Mouse (Mus musculus): ENCODE data around the gene Raver1.
A peak's percentile ranks its signal among the peaks of the same experiment; 100 is the strongest.

Raver1 gene

DNA sequence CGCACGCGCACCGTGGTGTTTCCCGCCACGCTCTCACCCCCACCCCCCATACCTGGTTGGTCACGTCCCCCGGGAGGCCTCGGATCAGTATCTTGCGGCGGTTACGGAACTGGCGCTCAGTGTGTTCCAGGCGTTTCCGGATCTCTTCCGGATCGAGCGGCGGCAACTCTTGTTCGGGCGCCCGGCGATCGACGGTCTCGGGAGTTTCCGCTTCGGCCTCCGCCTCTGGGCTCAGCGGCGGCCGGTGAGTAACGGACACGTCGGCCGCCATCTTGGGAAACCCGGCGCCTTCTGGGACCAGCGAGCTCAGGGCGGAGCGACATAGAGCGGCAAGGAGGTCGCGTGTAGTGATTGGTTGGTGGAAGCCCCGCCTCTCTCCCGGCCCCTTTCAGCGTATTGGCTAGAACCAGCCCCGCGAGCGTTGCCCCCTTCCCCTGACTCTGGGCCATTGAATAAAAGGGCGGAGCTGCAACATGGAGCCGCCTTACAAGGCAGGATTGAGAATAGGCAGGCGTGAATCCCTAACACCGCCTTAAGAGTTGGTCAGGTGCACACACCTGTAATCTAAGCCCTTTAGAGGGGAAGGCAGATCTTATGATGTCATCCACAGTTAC, at the start of gene Raver1, which contains the start of gene Gm38431:
Gene Raver1 (minus strand): TSS at position 302 of the 614 bp plus-strand sequence.
Gene Gm38431 (minus strand): TSS at position 291 of the 614 bp plus-strand sequence.
- DNase-seq (ENCODE audit: low spot score): peak; percentile 97

DNA sequence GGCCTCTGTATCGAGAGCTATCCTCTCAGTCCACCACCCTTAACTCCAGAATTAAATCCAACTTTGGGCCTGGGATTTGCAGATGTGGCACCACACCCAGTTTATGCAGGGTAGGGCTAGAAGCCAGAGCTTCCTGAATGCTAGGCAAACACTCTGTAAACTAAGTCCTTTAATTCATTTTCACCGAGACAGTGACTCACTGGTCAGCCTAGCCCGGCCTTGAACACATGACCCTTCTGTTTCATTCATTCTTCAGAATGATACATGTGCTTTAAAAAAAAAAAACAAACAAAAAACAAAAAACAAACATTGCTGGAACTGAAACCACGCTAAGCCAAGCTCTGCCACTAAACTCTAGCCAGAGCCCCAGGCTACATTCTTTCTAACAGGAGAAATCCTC, 46.6 kb upstream of the Raver1 start:
- DNase-seq (ENCODE audit: low spot score): no peak

DNA sequence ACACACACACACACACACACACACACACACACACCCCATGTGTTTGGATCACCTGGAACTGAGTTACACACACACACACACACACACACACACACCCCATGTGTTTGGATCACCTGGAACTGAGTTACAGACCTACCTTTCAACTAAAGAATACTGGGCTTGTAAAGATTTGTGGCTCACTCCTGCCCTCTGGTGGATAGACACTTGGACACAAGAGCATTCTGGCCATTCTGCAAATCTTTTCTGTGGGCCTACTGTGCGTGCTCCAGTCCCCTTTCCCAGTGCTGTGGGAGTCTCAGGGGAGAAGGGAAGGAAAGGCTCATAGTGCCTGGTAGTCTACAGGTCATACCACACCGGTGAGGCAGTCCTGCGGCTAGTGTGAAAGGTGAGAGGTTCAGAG, 45.4 kb upstream of the Raver1 start:
- no peak for DNase-seq (ENCODE audit: low spot score)

GRCm38 (mm10) chr9:21136401-21136800, 44.6 kb upstream of the Raver1 start:
- no peak for DNase-seq (ENCODE audit: low spot score)

- no peak for DNase-seq (ENCODE audit: low spot score)
Observed at GRCm38 (mm10) chr9:21135941-21136381, 44.2 kb upstream of the Raver1 start.

DNA sequence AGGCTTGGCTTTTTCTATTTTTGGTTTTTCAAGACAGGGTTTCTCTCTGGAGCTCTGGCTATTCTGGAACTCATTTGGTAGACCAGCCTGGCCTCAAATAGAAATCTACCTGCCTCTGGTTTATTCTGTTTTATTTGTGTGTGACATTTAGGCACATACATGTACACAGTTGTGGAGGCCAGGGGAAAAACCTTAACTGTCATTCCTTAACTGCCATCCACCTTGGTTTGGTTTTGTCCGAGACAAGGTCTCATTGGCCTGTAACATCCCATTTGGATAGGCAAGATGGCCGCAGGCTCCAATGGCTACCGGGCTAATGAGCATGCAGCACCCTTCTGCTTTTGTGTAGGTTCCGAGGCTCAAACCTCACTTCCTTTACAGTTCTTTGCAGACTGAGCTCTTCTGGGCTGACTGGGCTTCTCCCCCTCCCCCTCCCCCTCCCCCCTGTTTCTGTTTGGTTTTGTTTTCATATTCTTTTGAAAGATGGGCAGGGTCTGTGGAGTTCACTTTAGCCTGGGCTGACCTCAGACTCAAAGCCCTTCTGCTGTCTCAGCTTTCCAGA, 43.6 kb upstream of the Raver1 start:
- DNase-seq (ENCODE audit: low spot score): no peak

- DNase-seq (ENCODE audit: low spot score): no peak
Observed at GRCm38 (mm10) chr9:21134595-21135328, 43.0 kb upstream of the Raver1 start.

DNA sequence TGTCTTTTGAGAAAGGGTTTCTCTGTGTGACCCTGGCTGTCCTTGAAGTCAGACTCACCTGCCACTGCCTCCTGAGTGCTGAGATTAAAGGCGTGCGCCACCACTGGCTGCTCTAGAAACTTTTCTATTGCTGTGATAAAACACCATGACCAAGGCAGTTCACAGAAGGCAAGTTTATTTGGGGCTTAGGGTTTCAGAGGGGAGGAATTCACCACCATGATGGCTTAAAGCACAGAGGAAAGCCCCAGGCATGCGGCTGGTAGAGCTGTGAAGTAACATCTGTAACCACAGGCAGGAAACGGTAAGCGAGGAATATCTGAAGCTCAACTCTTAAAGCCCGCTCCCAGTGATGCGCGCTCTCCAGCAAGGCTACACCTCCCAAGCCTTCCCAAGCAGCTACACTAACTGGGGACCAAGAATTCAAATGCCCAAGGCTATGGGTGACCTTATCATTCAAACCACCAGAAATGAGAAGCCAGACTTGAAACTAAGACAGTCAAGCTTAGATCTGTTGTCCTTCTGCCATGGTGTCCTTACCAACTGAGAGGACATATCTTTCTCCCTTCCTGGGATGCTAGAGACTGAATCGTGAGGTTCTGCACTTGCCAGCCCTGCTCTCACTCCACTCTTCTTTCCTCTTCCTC, 41.4 kb upstream of the Raver1 start:
- DNase-seq (ENCODE audit: low spot score): no peak

GRCm38 (mm10) chr9:21132102-21132775, 40.4 kb upstream of the Raver1 start:
- no peak for DNase-seq (ENCODE audit: low spot score)

DNA sequence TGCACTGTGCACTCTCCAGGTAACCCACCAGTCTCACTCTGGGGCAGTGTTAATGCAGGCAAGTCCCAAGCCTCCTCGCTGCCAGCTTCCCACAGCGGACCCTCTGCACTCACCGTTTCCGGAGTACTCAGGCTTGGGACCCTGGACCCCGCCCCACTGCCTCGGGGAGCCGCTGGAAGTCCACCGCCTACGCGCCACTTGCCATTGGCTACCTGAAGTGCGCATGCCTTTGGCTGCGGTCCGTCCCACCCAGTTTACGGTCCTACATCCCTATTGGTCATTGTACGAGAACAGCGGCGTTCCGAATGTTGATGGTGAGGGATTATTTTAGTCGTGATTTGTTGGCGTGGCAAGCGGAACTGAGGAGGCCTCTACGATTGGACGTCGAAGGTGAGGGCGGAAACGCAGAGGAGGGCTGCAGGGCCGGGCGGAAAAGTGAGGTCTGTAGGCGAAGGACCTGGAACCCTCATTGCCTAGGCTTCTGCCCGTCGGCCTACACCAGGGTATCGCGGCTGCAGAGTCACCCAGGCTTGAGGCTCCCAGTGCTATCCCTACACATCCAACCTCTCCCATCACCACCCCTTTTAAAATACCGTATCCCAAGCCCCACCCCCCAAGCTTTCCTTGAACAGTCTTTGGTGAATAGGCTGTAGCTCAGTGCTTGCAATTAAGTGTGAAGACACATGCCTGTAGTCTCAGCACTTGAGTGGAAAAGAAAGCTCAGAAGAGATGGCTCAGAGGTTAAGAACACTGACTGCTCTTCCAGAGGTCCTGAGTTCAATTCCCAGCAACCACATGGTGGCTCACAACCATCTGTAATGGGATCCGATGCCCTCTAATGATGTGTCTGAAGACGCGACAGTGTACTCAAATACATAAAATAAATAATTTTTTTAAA, 39.5 kb upstream of the Raver1 start, which contains the start of gene Tyk2:
Gene Tyk2 (minus strand): TSS at position 185 of the 898 bp plus-strand sequence.
- DNase-seq (ENCODE audit: low spot score): peak; percentile 94

GRCm38 (mm10) chr9:21126259-21126627, 34.4 kb upstream of the Raver1 start:
- DNase-seq (ENCODE audit: low spot score): no peak

DNA sequence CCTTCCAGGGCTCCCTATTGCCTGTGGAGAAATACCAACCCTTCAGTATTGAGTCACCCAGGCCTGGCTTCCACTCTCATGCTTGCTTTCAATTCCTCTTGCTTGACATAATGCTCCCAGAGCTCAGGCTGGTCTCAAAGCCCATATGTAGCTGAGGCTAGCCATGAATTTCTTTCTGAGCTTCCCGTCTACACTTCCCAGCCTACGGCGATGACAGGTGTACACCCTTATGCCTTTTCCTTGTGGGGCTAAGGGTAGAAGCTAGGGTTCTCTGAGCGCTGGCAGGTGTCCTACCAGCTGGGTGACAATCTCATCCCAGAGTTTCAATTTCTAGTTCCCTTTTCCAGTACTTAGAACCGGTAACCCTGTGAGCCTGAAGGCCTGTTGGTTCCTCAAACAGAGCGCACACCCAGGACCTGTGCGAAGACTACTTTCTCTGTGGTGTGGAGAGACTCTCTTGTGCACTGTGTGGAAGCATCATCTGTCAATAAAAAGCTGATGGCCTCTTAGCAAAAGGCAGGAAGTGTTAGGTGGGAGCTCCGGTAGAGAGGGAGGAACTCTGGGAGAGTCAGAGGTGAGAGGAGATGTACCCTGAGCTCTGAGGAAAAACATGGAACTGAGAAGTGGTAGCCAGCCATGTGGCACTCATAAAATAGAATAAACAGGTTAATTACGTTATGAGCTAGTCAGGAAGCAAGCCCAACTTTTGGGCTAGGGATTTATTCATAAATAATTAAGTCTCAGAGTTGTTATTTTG, 33.9 kb upstream of the Raver1 start:
- DNase-seq (ENCODE audit: low spot score): no peak

DNA sequence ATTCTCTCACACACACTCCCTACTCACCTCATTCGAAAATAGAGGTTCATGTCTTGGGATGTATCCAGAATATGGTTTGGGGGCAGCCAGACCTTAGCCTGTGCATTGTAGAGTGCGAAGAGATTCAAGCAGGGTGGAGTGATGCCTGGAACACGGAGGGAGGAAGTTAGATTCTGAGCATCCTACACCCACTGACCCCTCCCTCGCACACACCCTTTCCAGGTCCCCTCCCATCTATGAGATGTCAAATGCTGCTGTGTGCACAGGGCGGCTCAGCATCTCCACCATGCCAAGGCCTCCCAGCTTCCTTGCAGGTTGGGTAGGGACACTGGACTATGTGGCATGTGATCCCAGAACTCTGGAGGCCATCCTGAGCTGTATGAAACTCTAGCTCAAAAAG, 33.0 kb upstream of the Raver1 start:
- DNase-seq (ENCODE audit: low spot score): no peak

DNA sequence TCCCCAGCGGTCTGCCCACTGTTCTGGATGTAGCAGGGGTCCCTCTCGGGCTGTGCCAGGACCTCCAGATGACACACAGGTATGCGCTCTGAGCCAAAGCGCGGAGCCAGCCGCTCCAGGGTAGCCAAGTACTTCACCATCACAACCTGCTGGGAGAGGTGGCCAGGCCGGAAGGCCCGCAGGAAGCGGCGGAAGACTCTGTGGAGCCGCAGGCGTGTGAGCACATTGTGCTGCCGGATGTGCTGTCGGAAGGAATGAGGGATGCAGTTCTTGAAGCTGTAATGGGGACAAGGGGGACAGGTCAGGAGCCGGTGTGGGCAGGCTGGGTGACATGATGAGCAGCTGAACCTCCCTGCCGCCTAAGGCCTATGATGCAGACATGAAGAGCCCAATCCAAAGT, 29.7 kb upstream of the Raver1 start:
- no peak for DNase-seq (ENCODE audit: low spot score)

DNA sequence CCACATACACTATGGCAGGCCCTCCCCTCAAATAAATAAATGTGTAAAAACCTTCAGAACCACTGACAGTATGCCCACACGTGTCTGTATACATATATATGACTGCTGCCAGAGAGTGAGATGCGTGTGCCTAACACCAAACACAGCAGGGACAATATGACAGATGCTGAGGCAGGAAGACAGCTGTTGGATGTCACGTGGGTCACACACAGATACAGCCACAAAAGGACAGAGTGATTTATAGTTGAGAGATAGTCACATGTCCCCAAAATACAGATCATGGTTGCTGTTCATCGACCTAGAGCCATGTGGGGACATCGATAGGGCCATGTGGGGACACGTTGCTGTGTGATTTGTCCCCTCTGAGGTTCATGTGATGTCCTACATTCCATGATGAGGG, 25.3 kb upstream of the Raver1 start:
- no peak for DNase-seq (ENCODE audit: low spot score)

GRCm38 (mm10) chr9:21115105-21115504, 23.3 kb upstream of the Raver1 start:
- DNase-seq (ENCODE audit: low spot score): no peak

DNA sequence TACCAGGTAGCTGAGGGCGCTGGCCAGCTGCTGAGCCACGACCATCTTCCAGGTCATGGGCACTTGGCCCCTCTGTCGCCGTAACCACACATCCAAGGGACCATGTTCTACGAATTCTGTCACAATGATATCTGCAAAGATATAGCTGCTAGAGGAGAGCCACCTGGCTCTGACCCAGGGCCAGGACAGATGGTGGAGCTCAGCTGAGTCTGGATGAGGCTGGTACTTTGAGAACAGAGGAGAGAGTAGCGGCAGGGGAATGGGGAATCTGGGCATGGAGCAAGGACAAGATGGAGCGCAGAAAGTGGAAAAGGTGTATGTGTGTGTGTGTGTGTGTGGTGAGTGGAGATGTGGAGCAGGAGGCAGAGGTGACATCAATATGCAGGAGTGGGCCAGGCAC, 22.4 kb upstream of the Raver1 start:
- no peak for DNase-seq (ENCODE audit: low spot score)

DNA sequence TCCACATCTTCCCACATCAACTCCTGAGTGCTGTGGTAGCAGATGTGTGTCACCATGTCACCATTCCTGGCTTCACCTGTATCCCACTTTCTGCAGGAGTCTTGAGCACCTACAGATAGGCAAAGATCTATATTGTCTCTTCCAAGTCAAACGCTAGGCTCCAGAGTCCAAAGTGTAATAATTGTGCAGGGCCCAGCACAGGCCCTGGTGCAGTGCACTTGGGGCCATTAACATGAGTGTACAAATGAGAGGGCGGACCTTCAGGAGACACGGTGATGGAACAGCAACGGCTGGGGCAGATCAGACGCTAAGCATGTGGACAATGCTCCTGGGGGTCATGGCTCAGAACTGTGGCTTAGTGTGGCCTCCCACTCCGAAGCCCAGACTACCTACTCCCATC, 21.9 kb upstream of the Raver1 start:
- no peak for DNase-seq (ENCODE audit: low spot score)

DNA sequence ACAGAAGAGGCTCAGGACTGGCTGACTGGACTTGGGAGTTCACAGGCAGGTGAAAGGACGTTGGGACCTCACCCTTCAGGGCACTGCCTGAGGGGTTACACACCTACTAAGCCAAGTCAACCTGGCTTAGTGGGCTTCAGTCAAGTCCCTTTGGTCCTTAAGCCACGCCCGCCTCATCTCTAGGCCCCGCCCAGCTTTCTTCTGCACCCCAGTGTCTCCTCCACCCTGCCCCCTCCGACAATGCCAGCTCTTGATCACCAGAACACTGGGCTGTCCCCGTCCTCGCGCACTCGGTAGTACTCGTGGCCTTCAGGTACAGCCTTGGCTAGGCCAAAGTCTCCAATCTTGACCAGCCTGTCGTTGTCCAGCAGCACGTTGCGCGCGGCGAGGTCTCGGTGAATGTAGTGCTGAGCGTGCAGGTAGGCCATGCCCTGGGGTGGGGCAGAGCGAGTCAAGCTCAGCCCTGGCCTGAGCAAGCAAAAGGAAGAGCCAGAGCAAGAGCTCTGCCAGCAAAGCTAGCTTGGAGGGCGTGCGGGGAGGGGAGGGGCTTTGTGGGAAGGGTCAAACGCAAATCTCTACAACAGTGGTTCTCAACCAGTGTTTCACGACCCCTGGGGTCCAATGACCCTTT, 15.9 kb upstream of the Raver1 start:
- DNase-seq (ENCODE audit: low spot score): no peak

Data from left cerebral cortex, adult 11 months (tissue).